Mouse (Mus musculus): ENCODE measurements at regions not wholly inside any gene's neighbourhood (a gene's known extent, or its start where the extent isn't known, plus 50 kb on each side); places are given as distances from the start of the nearest gene placed in this dataset.

DNA sequence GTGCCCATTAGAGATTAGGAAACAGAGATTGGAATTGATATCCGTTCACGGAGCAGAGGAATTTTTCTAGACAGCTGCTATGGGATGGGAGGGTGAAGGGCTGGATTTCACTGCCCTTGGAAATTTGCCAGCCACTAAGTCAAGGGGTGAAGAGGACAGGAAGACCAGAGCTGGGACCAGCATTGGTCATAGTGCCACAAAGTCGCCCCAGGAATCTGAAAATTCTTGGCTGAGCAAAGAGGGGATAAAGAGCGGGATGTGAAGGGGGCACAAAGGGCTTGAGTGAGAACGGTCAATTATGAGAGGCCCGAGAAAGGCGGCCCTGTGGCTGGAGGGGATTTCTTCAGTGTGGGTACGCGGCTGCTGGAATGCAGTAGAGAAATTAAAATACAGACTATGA lies 189.6 kb downstream of the Vgll3 start:
- TF ChIP-seq CTCF (IDR thresholded peaks at IDR 0.05; ENCODE audit: extremely low read depth, insufficient read depth, low read length) (no peak), POLR2A (IDR thresholded peaks at IDR 0.05; ENCODE audit: extremely low read depth, insufficient read depth, low read length) (no peak)
